Mouse (Mus musculus): ENCODE results near the gene Pa2g4.

DNA sequence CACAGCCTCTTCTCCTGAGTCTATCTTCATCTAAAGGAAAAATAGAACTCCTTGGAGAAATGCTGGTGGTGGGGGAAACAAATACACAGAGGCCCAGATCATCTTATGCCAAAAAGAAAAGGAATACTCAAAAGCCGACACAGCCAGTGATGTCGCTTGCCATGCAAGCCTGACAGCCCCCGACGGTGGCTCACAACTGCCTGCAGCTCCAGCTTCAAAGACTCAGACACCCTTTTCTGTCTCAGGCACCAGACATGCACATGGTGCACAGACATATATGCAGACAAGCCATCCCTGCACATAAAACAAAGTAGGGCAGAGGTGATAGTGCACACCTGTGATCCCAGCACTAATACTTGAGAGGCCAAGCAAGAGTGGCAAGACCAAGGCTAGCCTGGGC, 13.9 kb upstream of the Pa2g4 start:
- TF ChIP-seq CTCF (IDR thresholded peaks at IDR 0.05; ENCODE audit: low read depth) (no peak), EP300 (IDR thresholded peaks at IDR 0.05; ENCODE audit: low read depth) (no peak)
